8 mouse cellular contexts compared by ENCODE assay signal in genomic region chr4:80911706-80912540, GRCm38 (mm10). TPM values are rescaled to one million over a fixed set of nuclear protein-coding genes. Genes with fewer than 3 reads are reported as not detected.
DNase-seq lines count a peak whose midpoint lies in the region; ATAC-seq and TF ChIP-seq lines count a peak whose summit lies in the region.

No protein-coding gene starts in this region.

- intact Hi-C loops in left cerebral cortex, postnatal 25 days (cut with DNase I), result loop anchor here (5.0 kb wide), 1 partner anchor 40 kb away; no protein-coding TSS in a partner anchor

- H3K4me2 ChIP-seq in intestine, embryonic 16.5 days (ENCODE audit: low read depth, low read length), result peak overlapping the region; percentile 73
- peak overlapping the region; percentile 71 for H3K4me2 ChIP-seq in midbrain, embryonic 12.5 days (replicated peaks)

- H3K27me3 ChIP-seq in embryonic facial prominence, embryonic 10.5 days (replicated peaks; ENCODE audit: low read depth, poor library complexity, severe bottlenecking), result no peaks in the 10 kb centered on the region
- no peaks in the 10 kb centered on the region for H3K27me3 ChIP-seq in intestine, embryonic 16.5 days (replicated peaks; ENCODE audit: control insufficient read depth, insufficient read depth, low read length)
- no peaks in the 10 kb centered on the region; the same call in 1 of the 2 replicates for H3K27me3 ChIP-seq in midbrain, embryonic 12.5 days
- H3K27me3 ChIP-seq in spleen, adult 2 months (ENCODE audit: control insufficient read depth, insufficient read depth, low read length), result no peaks in the 10 kb centered on the region

- no peaks in the 10 kb centered on the region for H3K36me3 ChIP-seq in embryonic facial prominence, embryonic 10.5 days (replicated peaks)
- H3K36me3 ChIP-seq in intestine, embryonic 16.5 days (ENCODE audit: control insufficient read depth, insufficient read depth, low read length), result no peaks in the 10 kb centered on the region
- no peaks in the 10 kb centered on the region for H3K36me3 ChIP-seq in midbrain, embryonic 12.5 days
- H3K36me3 ChIP-seq in spleen, adult 2 months (ENCODE audit: control insufficient read depth, insufficient read depth, low read length), result no peaks in the 10 kb centered on the region

- peak; percentile 92 for ATAC-seq in intestine, embryonic 16.5 days
- ATAC-seq in midbrain, embryonic 12.5 days (ENCODE audit: low FRiP score, low read depth), result peak; percentile 94

- peak; percentile 40 to 54 for DNase-seq in adrenal gland, postnatal 4 days (ENCODE audit: low spot score in 2 of 2)
- DNase-seq in embryonic facial prominence, embryonic 10.5 days (ENCODE audit: low spot score), result peak; percentile 89
- DNase-seq in gonadal fat pad, adult 2 months (ENCODE audit: low read depth), result peak; percentile 26
- DNase-seq in left cerebral cortex, postnatal 25 days (ENCODE audit: low spot score in 2 of 2), result peak; percentile 75 to 83
- peak in 1 of 2 experiments; percentile 3 for DNase-seq in spleen, adult 2 months (ENCODE audit: low read depth in 1 of 2, low spot score in 2 of 2)
- no peak for DNase-seq in B cell, adult 2 months

- peaks cover 13% of the 10 kb centered on the region for H3K4me1 ChIP-seq in embryonic facial prominence, embryonic 10.5 days
- H3K4me1 ChIP-seq in intestine, embryonic 16.5 days (ENCODE audit: control insufficient read depth, insufficient read depth, low read length), result peaks cover 4% of the 10 kb centered on the region; the same call in 1 of the 2 replicates
- no peaks in the 10 kb centered on the region for H3K4me1 ChIP-seq in midbrain, embryonic 12.5 days
- H3K4me1 ChIP-seq in spleen, adult 2 months (ENCODE audit: control insufficient read depth, insufficient read depth, insufficient read length), result no peaks in the 10 kb centered on the region

- under 1% methylated on average over 26 of the region's 27 CpGs for WGBS in embryonic facial prominence, embryonic 10.5 days
- WGBS in intestine, embryonic 16.5 days, result 1% methylated on average over 24 of the region's 27 CpGs
- under 1% methylated on average over 23 of the region's 27 CpGs for WGBS in midbrain, embryonic 12.5 days
- WGBS in spleen, adult 2 months, result 9% methylated on average over 26 of the region's 27 CpGs

- H3K27ac ChIP-seq in embryonic facial prominence, embryonic 10.5 days (replicated peaks), result peak overlapping the region; percentile 81
- H3K27ac ChIP-seq in intestine, embryonic 16.5 days (ENCODE audit: low read length), result peak overlapping the region; percentile 91
- H3K27ac ChIP-seq in midbrain, embryonic 12.5 days (replicated peaks), result peak overlapping the region; percentile 94
- 0 out of 2 replicates have a peak overlapping the region, but pooled peaks have one; percentile 18 for H3K27ac ChIP-seq in spleen, adult 2 months (ENCODE audit: insufficient read depth, low read length)

- H3K4me3 ChIP-seq in embryonic facial prominence, embryonic 10.5 days, result peak overlapping the region; percentile 76
- peak overlapping the region; percentile 75 for H3K4me3 ChIP-seq in intestine, embryonic 16.5 days (ENCODE audit: low read length)
- H3K4me3 ChIP-seq in midbrain, embryonic 12.5 days, result peak overlapping the region; percentile 72
- peak overlapping the region; percentile 36 for H3K4me3 ChIP-seq in spleen, adult 2 months (ENCODE audit: extremely low read depth, insufficient read depth, insufficient read length)

- no peak for TF ChIP-seq POLR2A in spleen, adult 2 months (IDR thresholded peaks at IDR 0.05; ENCODE audit: low read depth, low read length)

- peak overlapping the region; percentile 90 for H3K9ac ChIP-seq in intestine, embryonic 16.5 days (ENCODE audit: low read depth, low read length)
- H3K9ac ChIP-seq in midbrain, embryonic 12.5 days (replicated peaks), result peak overlapping the region; percentile 68

- no peak for TF ChIP-seq CTCF in spleen, adult 2 months (IDR thresholded peaks at IDR 0.05; ENCODE audit: extremely low read depth, insufficient read depth, insufficient read length, insufficient replicate concordance)

- no peaks in the 10 kb centered on the region for H3K9me3 ChIP-seq in embryonic facial prominence, embryonic 10.5 days
- H3K9me3 ChIP-seq in intestine, embryonic 16.5 days (ENCODE audit: control insufficient read depth, low read length), result no peaks in the 10 kb centered on the region
- no peaks in the 10 kb centered on the region for H3K9me3 ChIP-seq in midbrain, embryonic 12.5 days

RNA-seq across cellular contexts. Expression of gene Lurap1l, which starts 1.5 kb away (rescaled TPM):
- 1 to 10 TPM; 6.3 to 7.2 TPM for total RNA-seq in adrenal gland, postnatal 4 days (2021)
- 1.7 and 2.1 TPM in 2 replicates for polyA plus RNA-seq in embryonic facial prominence, embryonic 10.5 days (2016; fragmentation: Nextera tagmentation; extraction: Ambion mirVana)
- polyA plus RNA-seq in gonadal fat pad, adult 2 months (2012; rRNA removed), result 5.3 and 6.6 TPM in 2 replicates
- 19.5 and 22.4 TPM in 2 replicates for polyA plus RNA-seq in intestine, embryonic 16.5 days (2015; fragmentation: Nextera tagmentation; extraction: Ambion mirVana)
- 1 to 10 TPM; 9.1 to 9.7 TPM for total RNA-seq in left cerebral cortex, postnatal 25 days (2021)
- polyA plus RNA-seq in midbrain, embryonic 12.5 days (2016; fragmentation: Nextera tagmentation; extraction: Ambion mirVana), result 5.3 and 5.9 TPM in 2 replicates
- 2.4 and 2.7 TPM in 2 replicates for polyA plus RNA-seq in spleen, adult 2 months (2012; rRNA removed)

Comparison
In these comparisons a context has a peak if more than half of its experiments do, and no peak if none do; other contexts are left out.
1. DNase-seq: peak in adrenal gland, postnatal 4 days (2 of 2), embryonic facial prominence, embryonic 10.5 days (single experiment), gonadal fat pad, adult 2 months (single experiment) and left cerebral cortex, postnatal 25 days (2 of 2); none in B cell, adult 2 months (0 of 2).
2. H3K27ac ChIP-seq: peak in every context shown above with its lines; median percentile 94 in midbrain, embryonic 12.5 days; 91 in intestine, embryonic 16.5 days; 81 in embryonic facial prominence, embryonic 10.5 days; 18 in spleen, adult 2 months.
3. Peak in every context shown above with its lines, with median percentiles within 50 percentile points of each other: H3K4me3 ChIP-seq.